Mouse (Mus musculus) kidney, adult 2 months (tissue): ENCODE results near the gene Cdca3.

ENCODE experiments used
- CTCF ChIP-seq: fragments of 200-500 bp; conservative IDR thresholded peaks from 2 replicates; pipeline ENCODE4 v1.5.1; 2011; ENCODE audit warnings: low read depth, mild to moderate bottlenecking, control low read depth, low read length, moderate library complexity, mixed read lengths; ENCODE audit not compliant: insufficient read depth, insufficient read length
- POLR2A ChIP-seq: fragments of 200-500 bp; IDR thresholded peaks from one replicate; pipeline ENCODE4 v1.6.1; 2011; ENCODE audit warnings: low read depth, low read length, control low read depth

DNA sequence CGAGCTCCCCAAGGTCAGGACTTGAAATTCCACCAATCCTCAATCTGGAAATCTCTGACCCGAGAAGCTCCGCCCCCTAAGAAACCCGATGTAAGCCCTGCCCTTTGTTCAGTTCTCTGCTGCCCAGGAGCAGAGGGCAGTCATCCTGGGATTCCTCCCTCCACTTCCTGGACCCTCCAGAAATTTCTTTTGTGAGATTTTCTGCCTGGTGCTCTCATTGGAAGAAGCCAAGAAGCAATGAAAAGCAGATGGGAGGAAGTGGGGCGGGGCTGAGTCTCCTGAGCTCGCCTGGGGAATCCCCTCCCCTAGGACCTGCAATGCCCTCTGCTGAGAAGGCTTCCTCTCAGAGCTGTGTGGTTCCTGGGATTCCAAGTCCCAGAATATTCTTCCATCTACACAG, 46.9 kb upstream of the Cdca3 start:
- TF ChIP-seq CTCF (no peak), POLR2A (no peak)
